Comparison of ENCODE assay signal across 14 mouse cellular contexts in genomic region chr19:55105969-55106368, GRCm38 (mm10).
"Had no signal": no experiment of that assay in that cellular context is flagged by ENCODE, and none has a peak within 500 bp of the region (broad histone marks: within the 10 kb centered on the region; RNA-seq: fewer than 3 reads in every experiment).

No protein-coding gene starts in this region.

- H3K27me3 ChIP-seq: limb, embryonic 13.5 days; midbrain, embryonic 13.5 days; neural tube, embryonic 15.5 days had no signal

- H3K4me2 ChIP-seq: limb, embryonic 13.5 days; liver, embryonic 11.5 days; liver, embryonic 15.5 days; lung, embryonic 14.5 days; midbrain, embryonic 13.5 days; neural tube, embryonic 15.5 days had no signal

- H3K4me1 ChIP-seq: limb, embryonic 13.5 days; neural tube, embryonic 15.5 days had no signal

- ATAC-seq: midbrain, embryonic 13.5 days had no signal

- H3K9ac ChIP-seq: limb, embryonic 13.5 days; liver, embryonic 15.5 days; lung, embryonic 14.5 days; midbrain, embryonic 13.5 days; neural tube, embryonic 15.5 days had no signal

- H3K27ac ChIP-seq: limb, embryonic 13.5 days; liver, embryonic 15.5 days; midbrain, embryonic 13.5 days; neural tube, embryonic 15.5 days had no signal

- H3K9me3 ChIP-seq: limb, embryonic 13.5 days; liver, embryonic 15.5 days; midbrain, embryonic 13.5 days; neural tube, embryonic 15.5 days had no signal

- DNase-seq: kidney, postnatal 10 days; kidney, postnatal 4 days; left cerebral cortex, postnatal 4 days; lung, embryonic 14.5 days; right cerebral cortex, adult 18-20 months; right cerebral cortex, postnatal 25 days; thymus, adult 18-20 months; thymus, postnatal 14 days had no signal

- H3K4me3 ChIP-seq: limb, embryonic 13.5 days; liver, embryonic 15.5 days; midbrain, embryonic 13.5 days; myocyte; neural tube, embryonic 15.5 days had no signal

- H3K36me3 ChIP-seq: limb, embryonic 13.5 days; liver, embryonic 15.5 days; midbrain, embryonic 13.5 days; neural tube, embryonic 15.5 days had no signal
